Mouse (Mus musculus) cerebellum, adult 11 months (tissue): ENCODE measurements around the gene Ubxn11.
A peak's percentile ranks its signal among the peaks of the same experiment; 100 is the strongest.

ENCODE experiments used
- DNase-seq: peaks from one replicate; pipeline ENCODE4 v3.0.0; 2022

Ubxn11 gene

DNA sequence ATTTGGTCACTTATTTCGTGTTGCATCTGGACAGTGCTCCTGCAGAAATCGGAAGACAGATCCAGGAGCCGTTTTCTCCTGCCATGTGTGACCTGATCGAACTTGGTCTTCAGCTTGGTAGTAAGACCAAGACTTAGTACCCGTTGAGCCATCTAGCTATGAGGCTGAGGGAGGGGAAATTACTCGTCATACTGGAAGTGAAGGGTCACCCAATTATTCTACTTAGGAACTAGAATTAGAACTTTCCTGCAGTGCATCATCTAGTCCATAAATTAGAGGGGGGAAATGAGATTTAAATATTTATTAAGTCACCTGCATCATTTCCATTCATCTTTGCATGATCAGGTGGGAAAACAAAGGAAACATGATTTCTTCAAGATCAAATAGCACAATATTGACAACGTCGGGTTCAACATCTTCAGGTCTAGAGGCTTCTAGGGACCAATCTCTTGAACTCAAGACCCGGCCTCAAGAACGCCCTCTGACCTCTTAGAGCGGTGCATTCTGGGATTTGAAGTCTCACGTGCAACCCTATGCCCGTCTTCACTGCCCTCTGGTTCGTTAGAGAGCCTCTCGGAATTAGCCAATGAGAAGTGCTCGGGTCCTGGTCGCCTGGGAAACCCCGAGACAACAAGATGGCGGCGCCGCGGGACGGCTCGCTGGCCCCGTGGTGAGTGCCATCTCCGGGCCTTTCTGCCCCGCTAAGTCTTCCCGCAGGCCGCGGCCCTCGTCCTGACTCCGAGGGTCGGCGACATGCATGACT is at the start of gene Ubxn11:
Gene Ubxn11, plus strand, starts transcription at position 592 of the 763 bp plus-strand sequence.
- DNase-seq, result peak; percentile 86

DNA sequence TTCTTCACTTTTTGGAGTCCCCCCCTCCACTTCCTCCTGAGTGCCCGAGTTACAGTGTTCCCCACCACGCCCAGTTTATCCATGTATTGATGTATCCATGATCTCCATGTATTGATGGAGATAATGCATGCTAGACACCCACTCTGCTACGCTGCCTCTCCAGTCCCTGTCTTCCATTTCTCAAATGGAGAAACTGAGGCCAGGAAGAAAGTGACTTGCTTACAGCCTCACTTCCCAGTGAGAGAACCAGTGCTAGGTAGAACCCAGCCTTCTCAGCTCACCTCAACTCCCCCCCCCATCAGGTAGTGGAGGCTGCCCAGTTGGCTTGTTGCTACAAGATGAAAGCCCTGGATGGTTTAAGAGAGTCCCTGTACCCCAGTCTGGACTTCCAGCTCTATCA is 48.8 kb upstream of the Ubxn11 start, which contains the start of gene Zfp683:
Gene Zfp683, plus strand, starts transcription at position 301 of the 400 bp plus-strand sequence.
- no peak for DNase-seq

DNA sequence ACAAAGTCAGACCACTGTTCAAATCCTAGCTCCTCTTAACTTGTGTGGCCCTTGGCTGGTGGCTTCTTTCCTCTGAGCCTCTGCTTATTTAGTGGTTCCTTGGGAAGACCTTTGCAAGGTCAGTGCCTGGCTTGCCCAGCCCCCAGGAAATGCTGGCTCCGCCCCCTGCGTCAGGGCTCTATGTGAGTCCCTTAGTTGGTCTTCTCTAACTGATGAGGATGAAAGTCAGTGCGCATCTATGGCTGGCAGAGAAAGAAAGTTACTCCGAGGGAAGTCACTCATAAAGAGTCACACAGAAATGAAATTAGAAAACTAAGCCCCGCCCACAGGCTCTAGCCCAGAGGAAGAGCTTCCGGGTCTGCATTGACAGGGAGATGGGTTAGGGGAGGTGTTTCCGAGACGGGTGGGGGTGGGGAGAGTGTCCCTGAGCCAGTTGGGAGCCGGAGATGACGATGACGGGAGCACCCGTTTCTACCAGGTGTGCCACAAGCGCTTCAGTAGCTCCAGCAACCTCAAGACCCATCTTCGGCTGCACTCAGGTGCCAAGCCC is 44.1 kb upstream of the Ubxn11 start:
- DNase-seq, result no peak

- DNase-seq, result no peak
These were observed 43.5 kb upstream of the Ubxn11 start for GRCm38 (mm10) chr4:134058908-134059307.

DNA sequence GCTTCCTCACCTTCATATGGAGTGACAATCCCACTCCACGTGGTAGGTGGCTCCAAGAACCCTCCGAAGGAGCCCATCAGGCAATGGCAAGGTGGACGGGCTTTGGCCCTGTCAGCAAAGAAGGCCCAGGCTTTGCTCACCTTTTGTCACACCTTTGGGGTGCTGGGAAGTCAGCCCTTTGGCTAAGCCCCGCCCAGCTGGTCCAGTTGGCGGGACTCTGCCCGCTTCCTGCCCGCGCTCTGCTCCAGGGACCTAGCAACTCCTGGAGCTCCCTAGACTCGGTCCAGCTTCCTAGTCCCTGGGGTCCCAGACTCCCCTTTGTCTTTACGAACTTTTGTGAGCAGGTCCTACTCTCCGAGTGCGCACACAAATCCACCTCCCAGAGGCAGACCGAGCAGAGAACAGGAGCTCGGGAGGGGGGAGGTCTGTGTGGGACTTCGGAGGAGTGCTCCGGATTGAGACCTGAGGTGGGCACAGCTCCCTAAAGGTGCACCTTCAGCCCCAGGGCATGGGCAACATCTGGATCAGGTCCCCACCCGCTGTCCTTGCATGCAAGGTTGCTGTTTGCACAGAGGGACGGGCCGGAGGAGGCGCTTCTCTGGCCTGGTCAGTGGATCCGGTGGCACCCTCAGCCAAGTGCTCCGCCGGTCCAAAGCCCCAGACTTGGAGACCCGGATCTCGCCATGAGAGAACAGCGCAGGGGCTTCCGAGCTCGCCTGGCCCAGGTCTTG is 42.1 kb upstream of the Ubxn11 start, which contains the start of gene Crybg2:
Gene Crybg2, plus strand, starts transcription at position 681 of the 731 bp plus-strand sequence.
- no peak for DNase-seq

DNA sequence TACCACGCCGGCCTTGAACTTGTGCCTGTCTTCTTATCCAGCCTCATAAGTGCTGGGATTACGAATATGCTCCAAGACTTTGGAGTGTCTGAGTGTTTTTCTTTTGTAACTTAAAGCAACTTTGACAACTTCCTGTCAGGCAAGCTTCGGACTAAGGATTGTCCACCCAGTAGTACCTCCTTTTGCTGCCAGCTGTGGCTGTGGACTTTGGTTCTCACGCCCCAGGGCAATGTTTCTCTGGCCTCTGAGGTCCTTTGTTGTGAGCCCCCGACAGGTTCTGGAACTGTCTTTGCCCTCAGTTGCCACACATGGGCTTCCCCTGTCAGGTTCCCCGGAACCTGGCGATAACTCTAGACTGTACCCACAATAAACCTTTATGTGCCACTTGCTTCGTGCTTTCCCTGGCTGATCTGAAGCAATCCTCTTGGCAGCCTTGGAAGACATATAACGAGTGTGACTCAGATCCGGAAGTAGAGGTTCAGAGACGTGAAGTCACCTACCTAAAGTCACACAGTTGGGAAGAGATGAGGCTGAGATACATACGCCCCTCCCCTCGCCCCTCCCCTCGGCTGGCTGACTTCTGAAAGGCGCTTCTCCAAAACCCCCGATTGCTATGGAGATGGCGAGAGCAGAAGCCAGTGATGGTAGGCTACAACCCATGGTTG is 41.1 kb upstream of the Ubxn11 start:
- DNase-seq, result no peak

GRCm38 (mm10) chr4:134061944-134062446 is 40.4 kb upstream of the Ubxn11 start:
- DNase-seq, result no peak

GRCm38 (mm10) chr4:134062561-134062960 is 39.8 kb upstream of the Ubxn11 start:
- no peak for DNase-seq

DNA sequence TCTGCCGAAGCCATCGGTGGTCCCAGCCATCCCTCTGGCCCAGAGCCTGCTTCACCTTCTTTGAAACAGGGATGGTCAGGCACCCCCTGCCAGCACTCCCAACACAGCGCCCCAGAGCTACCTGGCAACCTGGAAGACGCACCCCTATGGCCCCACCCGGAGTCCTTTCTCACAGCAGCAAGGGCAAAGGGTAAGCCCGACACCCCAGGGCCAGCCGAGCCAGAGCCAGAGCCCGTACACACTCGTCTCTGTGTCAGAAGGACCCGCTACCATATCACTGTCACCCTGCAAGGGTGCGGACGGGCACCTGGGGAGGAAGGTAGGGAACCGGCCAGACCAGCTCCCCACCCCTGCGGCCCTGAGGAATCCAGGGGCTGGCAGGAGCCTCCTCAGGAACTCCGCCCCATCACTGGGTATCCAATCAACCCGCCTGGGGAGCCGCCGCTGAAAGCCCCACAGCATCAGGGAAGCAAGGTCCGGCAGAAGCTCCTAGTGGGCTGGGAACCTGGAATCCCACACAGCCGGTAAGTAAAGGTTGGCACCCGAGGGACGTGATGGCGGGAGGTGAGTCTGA is 36.9 kb upstream of the Ubxn11 start:
- DNase-seq, result no peak

DNA sequence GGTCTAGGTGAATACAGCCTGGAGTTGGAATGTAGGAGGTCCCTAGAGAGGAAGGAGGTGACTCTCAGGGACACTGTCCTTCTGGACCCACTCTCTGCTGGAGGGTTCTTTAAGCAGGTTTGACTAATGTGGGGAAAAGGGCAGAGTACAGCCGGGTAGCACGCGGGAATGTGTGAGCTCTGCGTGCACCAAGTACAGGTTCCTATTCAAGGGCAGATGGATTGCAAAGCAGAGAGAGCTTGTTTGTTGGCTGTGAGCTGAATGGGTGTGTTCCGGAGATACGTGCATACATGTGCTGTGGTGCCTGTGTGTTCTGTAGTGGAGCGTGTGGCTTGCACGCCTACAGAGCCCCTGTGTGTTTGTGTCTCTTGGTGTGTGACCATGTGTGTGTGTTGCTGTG is 35.0 kb upstream of the Ubxn11 start:
- DNase-seq, result no peak

GRCm38 (mm10) chr4:134067833-134068544 is 34.4 kb upstream of the Ubxn11 start:
- DNase-seq, result no peak

DNA sequence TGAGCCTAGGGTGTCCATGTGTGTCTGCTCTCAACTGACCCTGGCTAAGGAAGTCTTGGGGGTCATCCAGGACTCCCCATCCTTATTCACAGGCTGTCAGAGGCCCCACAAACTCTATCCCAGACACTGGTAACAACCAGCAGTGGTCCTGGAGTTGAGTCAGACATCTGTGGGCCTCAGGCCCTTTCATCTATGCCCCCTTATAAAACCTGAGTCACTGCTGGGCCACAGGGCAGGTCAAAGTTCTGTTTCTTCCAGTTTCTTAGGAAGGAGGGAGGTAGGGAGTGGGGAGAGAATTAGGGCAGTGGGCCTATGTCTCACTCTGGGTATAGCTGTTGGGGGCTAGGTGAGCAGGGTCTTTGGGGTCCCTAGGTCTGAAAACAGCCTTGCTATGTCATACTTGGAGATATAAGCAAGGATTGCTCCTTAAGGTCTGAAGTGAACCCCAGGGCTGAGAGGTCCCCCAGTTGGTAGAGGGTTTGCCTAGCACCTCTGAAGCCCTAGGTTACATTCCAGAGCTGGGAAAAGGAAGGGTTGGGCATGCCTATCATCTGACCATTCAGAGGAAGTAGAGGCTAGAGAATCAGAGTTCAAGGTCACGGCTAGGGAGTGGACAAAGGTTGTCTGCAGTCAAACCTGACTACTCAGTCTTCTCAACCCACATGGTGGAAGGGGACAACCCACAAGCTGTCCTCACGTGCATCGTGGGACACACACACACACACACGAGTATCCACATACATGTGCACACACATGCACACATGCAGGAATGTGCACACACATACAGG is 33.4 kb upstream of the Ubxn11 start:
- DNase-seq, result no peak

- no peak for DNase-seq
These were observed 23.7 kb upstream of the Ubxn11 start for GRCm38 (mm10) chr4:134078694-134079093.

DNA sequence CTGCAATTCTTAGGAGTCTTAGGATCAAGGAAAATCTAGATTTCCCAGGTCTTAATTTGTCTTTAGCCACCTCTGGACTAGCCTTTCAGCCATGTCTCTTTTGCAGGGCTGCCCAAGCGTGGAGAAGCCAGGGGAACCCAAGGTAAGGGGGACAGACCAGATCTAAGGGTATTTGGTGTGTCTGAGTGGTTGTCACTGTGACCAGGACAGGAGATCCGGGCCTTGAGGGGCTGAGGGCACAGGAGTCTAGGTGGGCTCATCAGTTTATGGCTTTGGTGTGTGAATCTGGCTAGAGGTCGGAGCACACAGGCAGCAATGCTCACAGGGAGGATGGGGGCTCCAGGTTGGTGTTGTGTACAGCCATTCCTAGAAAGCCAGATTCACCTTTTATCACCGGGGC is 21.7 kb upstream of the Ubxn11 start:
- DNase-seq, result no peak

- peak; percentile 44 for DNase-seq
These were observed 20.5 kb upstream of the Ubxn11 start for GRCm38 (mm10) chr4:134081730-134082386.

- no peak for DNase-seq
These were observed 19.9 kb upstream of the Ubxn11 start for GRCm38 (mm10) chr4:134082460-134082859.

- no peak for DNase-seq
These were observed 17.4 kb upstream of the Ubxn11 start for GRCm38 (mm10) chr4:134084999-134085398.

DNA sequence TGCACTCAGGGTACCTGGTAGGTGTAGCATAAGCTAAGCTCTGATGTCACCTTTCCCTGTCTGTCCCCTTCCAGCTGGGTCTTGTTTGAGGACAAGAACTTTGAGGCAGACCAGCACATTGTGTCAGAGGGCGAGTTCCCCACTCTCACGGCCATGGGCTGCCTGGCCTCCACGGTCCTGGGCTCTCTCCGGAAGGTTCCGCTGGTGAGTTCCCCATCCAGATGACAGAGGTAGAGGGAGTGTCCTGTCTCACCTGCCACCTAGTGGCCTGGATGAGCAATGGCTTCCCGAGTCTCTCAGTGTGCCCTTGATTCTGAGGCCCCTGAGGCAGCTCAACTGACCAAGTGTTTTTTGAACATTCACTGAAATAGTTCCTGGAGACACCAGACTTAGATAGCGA is 15.0 kb upstream of the Ubxn11 start:
- DNase-seq, result peak; percentile 39

DNA sequence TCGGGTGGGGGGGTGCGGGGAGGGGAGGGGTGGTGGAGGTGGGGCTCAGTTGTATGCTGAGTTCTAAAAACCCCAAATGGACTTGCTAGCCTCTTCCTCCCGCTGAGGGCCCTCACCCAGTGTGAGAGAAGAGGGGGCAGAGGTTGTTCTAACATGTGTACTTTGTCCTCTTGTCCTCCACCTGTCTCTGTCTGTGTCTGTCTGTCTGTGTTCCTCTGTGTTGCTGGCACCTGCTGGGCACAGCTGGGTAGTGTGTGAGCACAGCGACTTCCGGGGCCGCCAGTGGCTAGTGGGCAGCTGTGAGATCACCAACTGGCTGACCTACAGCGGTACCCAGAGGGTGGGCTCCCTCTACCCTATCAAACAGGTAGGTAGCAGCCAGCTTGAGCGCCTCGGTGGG is 13.3 kb upstream of the Ubxn11 start:
- no peak for DNase-seq

GRCm38 (mm10) chr4:134090521-134091224 is 11.7 kb upstream of the Ubxn11 start:
- DNase-seq, result no peak
